Mouse (Mus musculus): ENCODE measurements at regions not wholly inside any gene's neighbourhood (a gene's known extent, or its start where the extent isn't known, plus 50 kb on each side); places are given as distances from the start of the nearest gene placed in this dataset.
A peak's percentile ranks its signal among the peaks of the same experiment; 100 is the strongest.

DNA sequence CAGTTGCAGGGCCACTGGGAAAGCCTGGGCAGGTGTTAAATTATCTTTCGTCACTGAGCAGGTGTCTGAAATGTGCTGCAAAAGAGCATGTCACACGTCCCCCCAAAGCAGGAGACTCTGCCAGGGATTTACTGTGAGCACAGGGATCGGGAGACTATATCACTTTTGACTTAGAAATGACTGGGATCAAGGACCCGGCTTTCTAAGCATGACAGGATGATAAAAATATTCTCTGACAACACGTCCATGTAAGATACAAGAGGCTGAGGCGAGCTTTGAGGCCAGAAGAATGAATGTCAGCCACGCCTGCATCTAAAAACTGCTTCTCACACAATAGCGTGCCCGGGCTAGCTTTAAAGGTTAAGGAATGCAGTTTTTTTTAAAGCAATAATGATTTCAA lies 246.1 kb upstream of the Cdh5 start:
- DNase-seq (ENCODE audit: low spot score in 2 of 2), result no peak

DNA sequence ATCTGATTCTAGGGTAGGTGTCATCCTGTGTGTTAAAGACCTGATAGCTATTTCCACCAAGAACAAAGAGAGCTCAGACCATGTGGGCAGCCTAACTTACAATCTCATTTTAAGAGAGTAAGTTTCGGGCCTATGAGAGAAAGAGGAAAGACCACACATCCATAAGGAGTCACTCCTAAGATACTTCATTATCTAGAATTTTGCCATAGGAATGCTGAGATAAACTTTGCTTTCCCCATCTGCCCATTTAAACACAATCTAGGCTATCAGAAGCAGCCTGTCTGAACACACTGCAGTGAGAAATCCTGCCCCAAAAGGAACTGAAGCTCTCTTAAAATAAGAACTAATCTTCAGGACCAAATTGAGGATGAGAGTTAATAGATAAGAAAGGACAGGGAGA lies 242.3 kb upstream of the Cdh5 start:
- DNase-seq (ENCODE audit: low spot score in 2 of 2), result no peak

DNA sequence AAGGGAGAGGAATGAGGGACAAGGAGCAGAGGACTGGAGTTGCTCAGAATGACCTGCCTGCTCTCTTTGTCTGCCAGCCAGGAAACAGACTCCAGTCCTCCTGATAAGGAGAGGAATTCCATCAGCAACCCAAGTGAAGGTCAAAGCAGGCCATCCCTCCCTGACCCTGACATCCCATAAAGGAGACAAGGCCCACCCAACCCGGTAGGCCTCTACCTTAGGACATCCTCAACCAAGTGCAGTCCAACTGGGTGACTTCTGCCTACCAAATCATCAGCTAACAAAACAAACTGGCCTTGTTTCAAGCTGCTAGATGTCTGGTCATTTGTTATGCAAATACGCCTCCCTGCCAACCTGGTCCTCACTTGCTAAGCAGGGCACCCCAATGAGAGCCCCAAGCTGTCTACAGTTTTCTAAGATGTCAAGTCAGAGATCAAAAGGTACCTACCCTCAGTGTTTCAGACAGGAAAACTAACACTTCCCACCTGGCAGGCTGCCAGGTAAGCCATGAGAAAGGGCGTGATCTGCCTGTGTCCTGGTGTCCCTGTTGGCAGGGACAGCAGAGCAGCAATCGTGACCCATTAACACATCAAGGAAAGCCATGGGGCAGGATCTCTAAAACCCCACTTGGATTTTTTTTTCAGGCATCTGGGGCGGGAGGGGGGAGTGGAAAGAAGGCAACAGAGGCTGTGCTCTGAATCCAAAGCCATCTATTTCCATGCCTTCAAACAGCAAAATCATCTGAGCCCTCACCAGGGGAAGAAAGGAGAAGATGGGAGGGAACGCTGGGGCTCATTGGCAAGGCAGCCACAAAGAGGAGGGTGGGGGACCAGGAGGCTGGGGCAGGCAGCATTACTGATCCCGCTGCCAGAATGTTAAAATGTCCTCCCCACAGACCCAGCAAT lies 227.6 kb upstream of the Cdh5 start:
- DNase-seq (ENCODE audit: low spot score in 2 of 2), result no peak

DNA sequence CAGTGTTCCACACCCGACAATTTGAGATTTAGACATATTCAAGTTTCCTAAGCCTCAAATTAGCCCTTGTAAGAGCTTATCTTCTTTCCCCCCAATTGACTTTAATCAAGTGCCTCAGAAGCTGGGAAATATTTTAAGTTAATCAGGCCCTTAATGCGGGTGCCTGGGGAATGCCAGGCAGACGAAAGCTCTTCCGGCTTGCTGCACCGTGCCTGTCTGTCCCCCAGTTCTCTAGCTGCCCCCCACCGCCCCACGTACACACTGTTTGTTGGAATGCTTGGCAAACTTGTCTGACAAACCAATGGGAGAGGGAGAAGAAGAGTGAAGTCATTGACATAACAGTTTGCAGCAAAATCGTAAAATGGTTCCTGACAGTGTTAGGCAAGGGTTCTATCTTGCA lies 226.9 kb upstream of the Cdh5 start:
- no peak for DNase-seq (ENCODE audit: low spot score in 2 of 2)

DNA sequence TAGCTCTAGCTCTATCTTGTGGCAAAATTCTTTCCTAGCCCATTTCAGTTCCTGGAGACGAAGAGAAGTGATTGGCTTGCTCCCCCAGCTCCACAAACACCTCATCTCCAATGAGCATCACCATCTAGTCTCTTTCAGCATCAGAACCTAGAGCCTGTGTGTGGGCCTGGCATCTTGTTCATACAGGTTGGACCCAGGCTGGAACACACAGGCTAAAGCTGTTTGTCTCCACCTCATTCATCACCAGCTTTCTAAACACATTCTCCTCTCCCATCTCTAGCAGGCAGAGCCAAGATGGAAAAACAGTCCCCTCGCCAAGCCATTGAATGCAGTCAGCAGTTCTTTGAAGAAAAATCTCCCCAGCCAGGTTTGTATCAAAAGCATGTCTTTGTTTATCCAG lies 221.9 kb upstream of the Cdh5 start:
- DNase-seq (ENCODE audit: low spot score in 2 of 2), result no peak

DNA sequence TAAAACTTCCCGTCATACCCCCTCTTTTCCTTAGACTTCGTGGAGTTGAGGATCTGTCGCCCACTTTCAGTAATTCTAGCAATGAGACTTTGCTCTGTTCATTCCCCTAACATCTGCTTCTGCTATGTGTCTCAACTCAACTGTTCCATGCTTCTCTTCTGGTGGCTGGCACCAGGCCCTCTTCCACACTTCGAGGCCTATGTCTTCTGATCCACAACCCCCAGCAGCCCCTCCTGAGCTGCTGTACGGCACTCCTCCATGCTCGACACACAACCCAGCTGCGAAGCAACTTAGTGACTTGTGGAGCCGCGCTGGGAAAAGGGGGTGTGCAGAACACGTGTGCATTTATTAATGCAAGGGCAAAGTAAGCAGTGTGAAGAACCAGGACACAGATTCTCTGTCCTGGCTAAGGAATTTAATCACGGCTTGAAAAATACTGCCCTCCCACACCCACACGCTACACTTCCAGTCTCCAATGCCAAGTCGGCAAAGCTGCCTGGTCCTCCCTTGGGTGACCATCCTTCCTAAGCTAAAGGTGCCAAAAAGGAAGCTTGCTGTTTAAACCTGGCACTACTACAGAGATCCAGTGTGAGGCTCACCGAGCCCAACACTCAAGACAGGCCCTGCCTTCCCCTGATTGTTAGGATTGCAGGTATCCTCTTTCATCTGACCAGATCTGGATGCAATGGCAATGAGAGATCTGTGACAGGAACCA lies 220.8 kb upstream of the Cdh5 start:
- no peak for DNase-seq (ENCODE audit: low spot score in 2 of 2)

DNA sequence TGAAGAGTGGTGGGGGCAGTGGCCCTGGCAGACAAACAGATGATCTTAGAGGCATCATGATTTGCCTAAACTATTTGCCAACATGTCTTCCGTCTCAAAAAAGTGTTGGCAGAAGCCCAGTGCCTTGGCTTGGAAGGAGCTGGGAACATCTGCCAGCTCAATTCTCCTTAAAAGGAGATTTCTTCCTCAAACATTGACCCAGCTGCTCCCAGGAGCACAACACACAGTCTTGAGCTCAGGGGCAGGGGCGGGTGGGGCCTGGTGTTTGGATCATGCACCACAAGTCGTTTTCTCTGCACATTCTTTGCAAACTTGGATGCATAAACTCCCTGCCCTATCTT lies 220.3 kb upstream of the Cdh5 start:
- no peak for DNase-seq (ENCODE audit: low spot score in 2 of 2)

DNA sequence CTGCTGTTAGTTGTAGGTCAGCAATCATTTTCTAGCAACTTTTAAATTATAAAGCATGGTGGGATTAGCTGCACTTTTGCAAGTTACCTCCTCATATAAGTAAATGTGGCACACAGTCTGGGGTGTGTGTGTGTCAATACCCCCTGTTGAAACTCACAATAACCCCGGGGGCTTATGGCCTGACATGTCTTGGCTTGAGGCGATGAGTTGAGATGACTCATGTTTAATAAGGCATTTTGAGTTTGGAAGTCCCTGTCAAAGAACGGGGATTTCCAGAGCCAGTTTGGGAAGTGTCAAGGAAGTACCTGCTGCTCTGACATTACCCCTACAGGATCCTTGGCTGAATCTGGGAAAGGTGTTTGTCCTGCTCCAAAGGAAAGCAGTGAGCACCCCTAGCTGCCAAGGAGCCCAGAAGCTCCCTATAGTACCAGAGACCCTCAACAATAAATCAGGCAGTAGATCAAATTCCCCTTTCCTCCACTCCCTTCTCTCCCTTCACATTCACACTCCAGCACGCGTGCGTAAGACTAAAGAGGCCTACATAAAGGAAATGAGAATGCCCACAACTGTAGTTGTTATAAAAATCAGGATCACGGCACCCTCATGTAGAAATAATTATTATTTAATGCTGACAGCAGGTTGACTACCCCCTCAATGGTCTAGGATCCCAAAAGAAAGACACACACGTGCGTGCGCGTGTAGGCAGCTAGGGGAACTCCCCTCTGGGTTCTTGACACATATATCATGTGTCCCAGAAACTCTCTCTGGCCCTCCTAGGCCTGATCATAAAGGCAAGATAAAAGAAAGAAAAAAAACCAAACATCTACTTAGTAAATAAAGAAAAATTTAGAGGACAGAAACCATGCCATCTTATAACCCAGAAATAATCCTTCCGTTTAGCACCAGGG lies 216.3 kb upstream of the Cdh5 start:
- no peak for DNase-seq (ENCODE audit: low spot score in 2 of 2)

DNA sequence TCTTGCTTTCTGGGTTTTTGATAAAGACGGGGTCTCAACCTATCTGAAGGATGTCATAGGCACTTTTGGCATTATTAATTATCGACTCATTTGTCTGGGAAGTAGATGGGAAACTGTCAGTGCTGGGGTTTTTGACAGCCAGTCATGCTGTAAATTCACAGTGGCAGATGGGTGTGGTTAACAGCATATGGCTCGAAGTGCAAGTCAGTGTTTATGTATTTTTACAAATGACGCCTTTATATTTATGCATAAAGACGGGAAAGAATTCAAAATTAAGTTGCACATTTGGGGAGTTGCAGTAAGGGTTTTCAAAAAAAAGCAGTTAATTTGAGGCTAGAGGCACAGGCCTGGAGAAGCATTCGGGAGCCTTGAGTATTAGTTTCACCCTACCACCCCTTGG lies 206.8 kb upstream of the Cdh5 start:
- peak in 1 of 2 experiments; percentile 65 for DNase-seq (ENCODE audit: low spot score in 2 of 2)

DNA sequence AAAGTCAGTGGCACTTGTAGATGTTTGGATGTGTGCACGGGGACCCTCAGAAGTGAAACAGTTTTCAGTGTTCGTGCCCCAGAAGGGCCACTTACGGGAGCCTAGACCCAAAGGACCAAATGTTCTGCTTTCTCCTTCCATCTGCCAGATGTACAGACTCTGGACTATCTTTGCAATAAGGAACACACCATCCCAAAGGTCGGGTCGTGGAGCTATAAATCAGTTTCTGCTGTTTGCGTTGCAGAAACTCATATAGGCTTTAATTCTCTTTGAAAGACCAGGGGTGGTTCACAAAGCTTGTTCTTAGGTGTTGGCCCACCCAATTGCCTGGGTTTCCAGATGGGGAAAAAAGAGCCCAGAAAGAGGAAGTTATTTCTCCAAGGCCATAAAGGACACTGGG lies 206.3 kb upstream of the Cdh5 start:
- no peak for DNase-seq (ENCODE audit: low spot score in 2 of 2)

DNA sequence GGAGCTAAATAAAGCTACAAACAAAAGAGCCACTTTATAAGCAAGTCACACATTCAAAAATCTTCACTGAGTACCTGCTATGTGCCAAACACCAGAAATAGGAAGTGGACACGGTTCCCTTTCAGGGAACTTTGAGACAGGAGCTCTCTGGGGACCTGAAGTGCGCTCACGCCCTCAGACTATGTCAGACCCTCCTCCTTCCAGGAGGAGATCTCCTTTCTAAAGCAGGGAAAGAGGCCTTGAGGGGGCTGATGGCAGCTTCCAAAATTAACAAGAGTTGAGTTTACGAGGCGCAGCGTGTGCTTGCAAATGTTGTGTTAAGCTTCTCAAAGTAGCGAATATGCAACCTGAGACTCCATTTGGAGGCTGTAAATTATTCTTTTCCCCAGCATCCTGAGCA lies 204.0 kb upstream of the Cdh5 start:
- DNase-seq (ENCODE audit: low spot score in 2 of 2), result no peak

DNA sequence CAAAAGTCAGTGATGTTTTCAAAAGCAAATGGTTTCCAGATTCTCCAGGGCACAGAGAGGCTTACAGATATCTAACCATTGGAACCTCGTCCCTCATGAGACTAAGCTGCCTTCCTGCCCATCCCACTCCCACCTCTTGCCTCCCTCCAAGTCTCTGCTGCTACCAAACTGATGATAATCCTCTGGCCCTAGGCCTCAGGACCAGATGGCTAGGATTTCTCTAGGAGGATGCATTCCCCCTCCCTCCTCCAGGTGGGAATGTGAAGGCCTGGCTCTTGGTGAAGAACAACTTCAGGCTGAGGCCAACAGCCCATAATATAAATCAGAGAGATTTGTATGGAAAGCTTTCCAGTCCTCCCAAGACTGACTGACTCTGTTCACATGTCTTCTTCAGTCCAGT lies 198.9 kb upstream of the Cdh5 start:
- DNase-seq (ENCODE audit: low spot score in 2 of 2), result no peak

DNA sequence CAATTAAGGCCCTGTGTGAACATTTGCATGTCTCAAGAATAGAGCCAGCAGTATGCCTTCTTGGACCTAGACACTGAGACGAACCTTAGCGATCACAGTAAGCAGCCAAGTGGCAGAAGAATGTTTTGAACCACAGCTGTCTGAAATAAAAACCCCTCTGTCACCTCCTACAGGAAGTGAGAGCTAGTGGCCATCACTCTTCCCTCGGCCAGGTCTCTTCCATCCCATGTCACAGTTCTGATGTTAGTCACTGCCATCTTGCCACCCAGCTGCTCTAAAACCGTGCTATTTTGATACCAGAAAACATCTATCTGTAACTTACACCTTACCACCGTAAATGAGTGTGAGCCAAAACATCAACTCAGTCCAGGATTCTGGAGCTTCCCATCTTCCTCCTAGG lies 197.8 kb upstream of the Cdh5 start:
- no peak for DNase-seq (ENCODE audit: low spot score in 2 of 2)

DNA sequence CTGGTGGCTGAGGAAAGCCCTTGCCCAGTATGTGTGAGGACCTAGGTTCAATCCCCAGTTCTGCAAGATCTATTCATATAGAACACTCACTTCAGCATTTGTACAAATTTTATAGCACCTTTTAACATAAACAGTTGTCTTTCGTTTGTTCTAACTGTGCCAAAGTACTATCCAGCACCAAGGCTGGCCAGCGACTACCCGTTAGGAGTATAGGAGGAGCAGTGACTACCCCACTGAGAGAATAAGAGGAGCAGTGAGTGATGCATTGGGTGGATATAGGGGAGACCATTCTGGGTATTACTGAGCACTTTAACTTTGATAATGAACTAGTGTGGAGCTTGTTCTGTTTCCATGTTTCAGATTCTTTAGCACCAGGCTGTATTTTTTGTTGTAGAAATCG lies 193.8 kb upstream of the Cdh5 start:
- DNase-seq (ENCODE audit: low spot score in 2 of 2), result no peak

DNA sequence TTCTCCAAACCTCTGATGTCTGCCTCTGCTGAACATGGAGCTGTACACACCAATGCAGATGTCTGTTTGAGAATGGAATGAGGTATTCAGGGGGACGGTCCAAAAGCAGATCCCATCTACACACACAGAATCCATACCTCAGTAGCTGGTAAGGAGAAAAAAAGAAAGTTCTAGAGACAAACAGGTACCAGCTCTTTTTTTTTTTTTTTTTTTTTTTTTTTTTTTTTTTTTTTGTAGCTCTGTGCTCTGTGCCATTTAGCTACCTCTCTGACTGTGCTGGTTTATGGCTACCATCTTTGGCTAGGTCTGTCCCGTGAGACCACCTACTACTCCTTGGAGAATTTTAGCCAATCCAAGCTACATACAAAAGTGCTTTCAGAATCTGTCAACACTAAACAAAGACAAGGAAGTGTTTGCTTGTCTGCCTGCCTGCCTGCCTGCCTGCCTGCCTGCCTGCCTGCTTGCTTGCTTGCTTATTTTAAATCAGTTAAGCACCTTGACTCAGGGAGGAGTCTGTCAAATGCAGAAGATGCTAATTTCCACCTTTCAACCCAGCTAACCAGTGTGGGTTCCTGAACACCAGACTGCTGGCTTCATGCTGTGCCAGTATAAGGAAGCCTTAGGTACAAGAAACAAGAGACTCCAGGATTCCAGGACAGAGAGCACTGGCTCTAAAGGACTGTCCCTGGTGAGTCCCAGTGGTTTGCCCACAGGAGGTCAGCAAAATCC lies 190.0 kb upstream of the Cdh5 start:
- DNase-seq (ENCODE audit: low spot score in 2 of 2), result no peak

DNA sequence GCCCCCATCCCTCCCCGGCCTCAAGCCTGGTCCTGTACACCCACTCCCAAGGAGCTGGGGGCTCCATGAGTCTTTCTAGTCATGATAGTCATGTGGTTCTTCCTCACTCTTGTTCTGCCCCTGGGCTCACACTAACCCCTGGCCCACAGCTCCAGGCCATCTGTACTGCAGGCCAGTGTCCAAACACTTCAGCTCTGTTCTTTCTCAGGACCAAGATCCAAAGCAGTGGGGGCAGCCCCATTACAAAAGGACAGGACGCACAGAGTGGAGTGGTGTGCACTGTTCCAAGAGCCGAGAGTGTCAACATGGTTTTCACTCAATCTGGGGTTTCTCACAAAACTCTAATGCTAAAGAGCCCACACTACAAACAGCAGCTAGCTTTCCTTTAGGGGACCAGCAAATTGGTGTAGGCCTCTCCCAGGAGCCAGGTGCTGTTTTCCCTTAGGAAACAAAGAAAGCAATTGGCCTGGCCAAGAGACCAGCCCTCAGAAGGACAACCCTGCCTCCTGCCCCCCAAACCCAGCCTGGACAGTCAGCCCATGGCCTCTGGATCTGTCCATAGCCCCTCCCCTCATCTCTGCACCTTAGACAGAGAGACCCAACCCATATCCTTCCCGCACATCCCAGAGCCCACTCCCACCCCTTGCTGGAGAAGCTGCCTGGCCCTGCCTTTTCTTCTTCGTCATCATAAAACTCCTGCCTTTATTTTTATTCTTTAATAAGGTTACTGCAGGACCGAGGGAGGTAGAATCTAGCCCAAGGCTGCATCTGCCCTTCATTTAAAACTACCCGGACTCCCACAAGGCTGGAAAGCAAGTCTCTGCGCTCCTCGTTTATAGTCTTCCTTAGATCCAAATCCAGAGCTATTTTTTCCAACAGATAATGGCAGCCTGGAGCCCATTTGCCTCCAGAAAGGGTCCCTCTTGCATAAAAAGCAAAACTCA lies 188.2 kb upstream of the Cdh5 start:
- DNase-seq (ENCODE audit: low spot score in 2 of 2), result no peak

DNA sequence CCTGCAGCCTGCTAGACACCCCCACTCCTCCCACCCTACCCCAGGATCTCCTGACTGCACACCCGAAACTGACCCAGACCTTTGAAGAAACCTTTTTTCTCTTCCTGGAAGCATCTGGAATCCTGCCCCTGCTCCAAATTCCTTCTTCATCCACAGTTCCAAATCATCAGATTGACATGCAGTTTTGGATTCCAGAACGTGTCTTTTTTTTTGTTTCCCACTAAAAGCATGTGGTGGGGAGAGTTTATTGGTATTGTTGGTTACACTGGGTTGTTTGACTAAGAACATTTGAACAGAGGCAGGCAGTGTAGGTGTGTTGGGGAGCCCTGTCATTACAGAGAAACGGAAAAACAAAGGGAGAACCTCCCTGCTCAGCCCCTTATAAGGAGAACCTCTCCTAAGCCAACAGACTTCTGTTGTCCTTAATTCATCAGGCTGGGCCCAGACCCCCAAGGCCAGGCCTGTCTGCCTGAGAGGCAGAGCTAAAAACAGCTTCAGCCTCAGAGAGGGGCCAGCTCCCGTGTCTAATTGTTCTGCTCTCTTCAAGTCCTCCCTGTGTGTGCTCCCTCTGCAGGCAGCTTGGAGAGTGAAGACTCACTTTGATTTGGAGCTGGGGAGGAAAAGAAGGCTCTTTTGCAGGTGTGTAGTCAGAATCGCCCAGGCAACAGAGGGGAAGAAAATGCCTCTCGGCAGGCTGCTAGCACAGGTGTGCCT lies 187.3 kb upstream of the Cdh5 start:
- peak; percentile 18 to 37 for DNase-seq (ENCODE audit: low spot score in 2 of 2)

DNA sequence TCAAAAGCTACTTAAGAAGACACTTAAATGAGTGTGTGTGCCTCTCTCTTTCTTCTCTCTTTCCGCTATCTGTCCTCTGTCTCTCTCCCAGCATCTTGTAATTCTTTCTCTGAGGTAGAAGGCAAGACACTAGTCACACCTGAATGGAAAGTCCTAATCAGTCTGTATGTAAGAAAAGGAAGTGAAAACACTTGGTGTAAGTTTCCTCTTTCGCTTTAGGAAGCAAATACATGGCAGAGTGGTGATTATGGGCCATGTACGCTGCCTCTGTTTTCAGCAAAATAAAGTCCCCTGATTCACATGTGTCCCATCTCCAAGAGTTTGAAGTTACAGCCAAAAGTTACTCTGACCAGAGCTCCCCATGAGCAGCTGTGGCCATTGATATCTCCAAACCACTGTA lies 182.1 kb upstream of the Cdh5 start:
- DNase-seq (ENCODE audit: low spot score in 2 of 2), result no peak

DNA sequence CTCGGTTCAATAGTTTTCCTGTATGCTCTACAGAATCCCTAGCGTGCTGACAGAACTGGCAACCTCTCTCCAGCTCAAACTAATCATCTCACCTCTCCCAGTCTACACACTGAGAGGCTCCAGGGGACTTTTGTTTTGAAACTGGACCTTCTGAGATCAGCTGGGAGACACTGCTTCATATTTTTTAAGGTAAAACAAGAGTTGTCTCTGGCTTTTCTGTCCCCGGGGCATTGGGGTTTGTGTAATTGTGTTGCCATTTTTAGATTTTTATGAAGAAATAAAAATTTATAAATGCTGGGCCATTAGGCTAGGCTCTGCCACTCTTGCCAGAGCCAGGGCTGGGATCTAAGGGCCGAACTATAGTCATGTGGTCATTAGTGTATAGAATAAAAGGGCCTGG lies 179.8 kb upstream of the Cdh5 start:
- no peak for DNase-seq (ENCODE audit: low spot score in 2 of 2)
